Mouse (Mus musculus) lung, postnatal 10 days (tissue): ENCODE results near the gene Gm20708.
"Not testable (repeated sequence)": the region's sequence is repeated elsewhere in the genome, so short reads cannot be mapped to it uniquely, and the experiment has no call there.

ENCODE experiments used
- DNase-seq: peaks from one replicate; pipeline ENCODE4 v3.0.0; 2021

The Gm20708 gene

GRCm38 (mm10) chr11:117814704-117815366, 5.4 kb downstream of the Gm20708 start:
- no peak for DNase-seq

GRCm38 (mm10) chr11:117815850-117816249, 6.4 kb downstream of the Gm20708 start:
- DNase-seq: not testable (repeated sequence)

- no peak for DNase-seq
Observed at GRCm38 (mm10) chr11:117816389-117816996, 7.0 kb downstream of the Gm20708 start.

DNA sequence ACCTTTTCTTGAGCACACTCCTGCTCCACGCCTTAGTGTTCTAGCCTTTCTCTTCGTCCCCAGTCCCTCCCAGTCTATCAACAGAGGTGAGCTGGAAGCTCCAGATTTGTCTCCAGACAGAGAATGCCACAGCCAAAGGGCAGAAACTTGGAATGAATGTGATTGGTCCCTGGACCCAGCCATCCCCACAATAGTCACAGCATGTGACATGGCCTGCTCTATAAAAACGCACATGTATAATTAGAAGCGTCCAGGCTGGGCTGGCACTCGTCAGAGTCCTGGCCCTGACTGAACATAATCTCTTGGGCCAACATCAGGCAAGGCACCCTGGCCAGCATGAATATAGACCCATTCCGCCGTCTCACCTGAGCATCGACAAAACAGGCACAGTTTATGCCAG, 9.6 kb downstream of the Gm20708 start:
- DNase-seq: no peak

DNA sequence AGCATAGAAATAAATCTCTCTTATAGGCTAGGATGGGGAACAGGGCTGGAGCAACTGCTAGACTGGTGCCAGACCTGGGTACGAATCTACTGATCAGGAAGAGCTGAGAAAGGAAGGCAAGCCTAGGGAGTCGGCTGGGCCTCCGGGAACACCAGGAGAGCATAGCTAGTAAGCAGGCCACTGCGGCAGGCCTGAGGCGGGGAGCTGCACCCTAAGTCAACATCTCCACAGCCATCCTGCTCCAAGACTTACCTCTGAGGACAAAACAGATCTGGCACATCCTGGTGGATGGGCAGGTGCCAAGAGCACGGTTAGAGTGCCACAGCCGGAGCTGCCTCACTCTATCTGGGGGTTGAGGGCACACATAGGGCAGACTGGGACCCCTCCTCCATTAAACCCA, 10.7 kb downstream of the Gm20708 start:
- no peak for DNase-seq

DNA sequence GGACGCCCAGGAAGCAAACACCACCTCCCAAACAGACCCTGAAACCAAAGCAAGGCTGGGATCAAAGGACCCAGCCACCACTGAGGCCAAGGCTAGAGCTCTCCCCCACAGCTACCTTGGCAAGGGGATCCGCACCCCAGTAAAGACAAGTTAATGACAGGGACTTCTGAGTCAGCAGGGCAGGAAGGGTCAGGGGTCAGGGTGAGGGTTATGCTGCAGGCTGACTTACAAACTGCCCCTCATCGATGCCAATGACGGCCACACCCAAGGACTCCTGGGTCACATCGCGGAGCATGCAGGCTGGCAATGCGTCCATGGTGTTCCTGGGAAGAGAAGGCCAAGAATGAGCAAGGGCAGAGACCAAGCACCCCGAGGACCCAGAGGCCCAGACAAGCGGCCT, 12.4 kb downstream of the Gm20708 start:
- no peak for DNase-seq

DNA sequence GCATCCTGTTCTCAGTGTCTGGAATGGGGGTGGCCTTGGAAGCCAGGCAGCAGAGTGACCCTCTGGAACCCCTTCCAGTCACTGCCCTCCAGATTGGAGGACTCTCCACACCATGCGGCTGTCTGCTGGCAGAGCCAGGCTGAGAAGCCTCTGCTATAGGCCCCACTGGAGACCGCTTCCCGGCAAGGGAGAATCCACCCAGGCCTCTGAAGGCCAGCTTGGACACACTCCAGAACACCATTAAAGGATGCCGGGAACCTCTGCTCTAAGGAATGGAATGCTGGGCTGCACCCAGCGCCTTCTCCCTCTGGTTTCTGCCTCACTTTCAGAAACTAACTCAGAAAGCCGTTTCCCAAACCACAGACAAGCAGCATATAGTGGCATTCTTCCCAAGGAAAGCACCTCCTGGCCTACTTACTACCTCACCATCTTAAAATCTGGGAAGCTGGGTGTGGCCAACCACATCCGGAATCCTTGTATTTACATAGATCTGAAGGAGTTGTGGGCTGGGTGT, 13.3 kb downstream of the Gm20708 start:
- DNase-seq: peak; percentile 72

- DNase-seq: no peak
Observed at GRCm38 (mm10) chr11:117823411-117823810, 13.9 kb downstream of the Gm20708 start.

- peak; percentile 88 for DNase-seq
Observed at GRCm38 (mm10) chr11:117824060-117824969, 14.8 kb downstream of the Gm20708 start.

DNA sequence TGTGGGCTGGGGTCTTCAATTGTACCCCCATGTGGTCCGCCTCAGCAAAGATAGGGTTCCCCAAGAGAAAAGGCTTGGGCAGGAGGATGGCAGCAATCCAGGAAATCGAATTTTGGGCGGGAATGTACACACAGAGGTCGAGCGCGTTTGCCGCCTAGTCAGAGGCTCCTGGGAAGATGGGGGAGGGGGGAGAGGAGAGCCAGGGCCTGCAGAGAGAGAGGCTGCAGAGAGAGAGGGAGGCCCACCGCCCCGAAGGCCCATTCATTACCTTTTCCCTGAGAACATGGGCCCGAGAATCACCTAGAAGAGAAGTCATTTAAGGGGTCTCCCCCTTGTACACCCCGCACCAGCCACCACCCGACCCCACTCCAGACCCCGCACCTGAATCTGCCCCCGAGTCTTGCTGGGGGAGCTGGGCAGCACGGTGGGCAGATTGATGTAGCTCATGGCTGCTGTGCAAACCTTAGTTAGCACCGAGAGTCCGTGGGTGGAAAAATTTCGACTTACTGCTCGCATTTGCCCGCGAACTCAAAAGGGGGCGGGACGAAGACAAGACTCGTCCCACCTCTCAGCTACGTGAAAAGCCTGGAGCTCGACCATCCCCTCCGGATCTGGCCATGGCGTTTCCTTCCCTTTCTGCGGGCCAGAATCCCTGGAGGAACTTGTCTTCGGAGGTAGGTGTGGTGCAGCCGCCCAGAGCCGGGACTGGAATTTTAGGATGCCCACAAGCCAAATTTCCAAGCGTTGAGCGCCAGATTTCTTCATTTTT, 16.0 kb downstream of the Gm20708 start, which contains the start of the genes Afmid and Tk1:
Gene Afmid (plus strand): TSS at position 592 of the 769 bp plus-strand sequence.
Gene Tk1 (minus strand): TSS at position 760 of the 769 bp plus-strand sequence.
- DNase-seq: peak; percentile 87

GRCm38 (mm10) chr11:117826164-117826563, 16.7 kb downstream of the Gm20708 start:
- DNase-seq: no peak

DNA sequence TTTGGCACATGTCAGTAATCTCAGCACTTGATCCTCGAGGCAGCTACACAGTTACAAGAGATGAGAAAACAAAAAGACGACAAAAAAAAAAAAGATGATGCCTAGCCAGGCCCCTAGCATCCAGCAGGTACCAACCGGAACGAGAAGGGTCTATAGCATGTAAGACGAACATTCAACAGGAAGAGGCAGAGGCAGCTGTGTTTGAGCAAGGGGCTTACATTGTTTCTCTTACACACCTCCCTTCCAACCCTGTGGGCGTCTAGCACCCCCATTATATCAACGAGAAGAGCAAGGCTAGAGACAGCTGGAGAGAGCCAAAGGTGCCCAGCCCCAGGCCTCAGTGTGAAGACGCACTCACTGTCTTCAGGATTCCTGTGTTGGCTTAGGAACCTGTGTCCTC, 17.4 kb downstream of the Gm20708 start:
- no peak for DNase-seq

- DNase-seq: no peak
Observed at GRCm38 (mm10) chr11:117827386-117827785, 17.9 kb downstream of the Gm20708 start.

DNA sequence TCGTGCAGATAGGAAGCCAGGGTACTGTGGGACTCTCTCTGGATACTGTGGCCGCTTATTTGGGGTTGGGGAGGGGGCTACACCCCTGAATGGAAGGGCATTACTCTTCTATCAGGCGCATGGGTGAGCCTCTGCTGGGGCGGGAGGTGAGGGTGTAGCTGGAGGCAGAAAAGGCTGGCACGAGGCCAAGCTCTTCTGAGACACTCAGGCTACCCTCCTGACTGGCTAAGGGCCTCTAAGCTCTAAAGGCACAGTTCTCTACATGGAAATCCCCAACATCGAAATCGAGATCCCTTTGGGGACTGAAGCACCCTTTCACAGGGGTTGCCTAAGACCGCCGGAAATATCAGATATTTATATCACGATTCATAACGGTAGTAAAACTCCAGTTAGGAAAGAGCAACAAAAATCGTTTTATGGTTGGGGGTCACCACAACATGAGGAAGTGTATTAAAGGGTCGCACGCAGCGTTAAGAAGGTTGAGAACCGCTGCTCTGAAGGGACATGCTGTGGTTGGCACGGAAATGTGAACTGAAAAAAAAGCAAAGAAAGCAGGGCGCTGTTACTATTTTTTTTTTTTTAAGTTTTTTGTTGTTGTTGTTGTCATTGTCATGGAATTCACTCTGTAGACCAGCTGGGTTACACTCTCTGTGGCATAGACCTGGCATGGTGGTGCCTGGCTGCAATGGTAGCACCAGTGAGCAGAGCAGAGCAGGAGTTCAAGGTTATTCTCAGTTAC, 18.9 kb downstream of the Gm20708 start:
- peak; percentile 59 for DNase-seq

DNA sequence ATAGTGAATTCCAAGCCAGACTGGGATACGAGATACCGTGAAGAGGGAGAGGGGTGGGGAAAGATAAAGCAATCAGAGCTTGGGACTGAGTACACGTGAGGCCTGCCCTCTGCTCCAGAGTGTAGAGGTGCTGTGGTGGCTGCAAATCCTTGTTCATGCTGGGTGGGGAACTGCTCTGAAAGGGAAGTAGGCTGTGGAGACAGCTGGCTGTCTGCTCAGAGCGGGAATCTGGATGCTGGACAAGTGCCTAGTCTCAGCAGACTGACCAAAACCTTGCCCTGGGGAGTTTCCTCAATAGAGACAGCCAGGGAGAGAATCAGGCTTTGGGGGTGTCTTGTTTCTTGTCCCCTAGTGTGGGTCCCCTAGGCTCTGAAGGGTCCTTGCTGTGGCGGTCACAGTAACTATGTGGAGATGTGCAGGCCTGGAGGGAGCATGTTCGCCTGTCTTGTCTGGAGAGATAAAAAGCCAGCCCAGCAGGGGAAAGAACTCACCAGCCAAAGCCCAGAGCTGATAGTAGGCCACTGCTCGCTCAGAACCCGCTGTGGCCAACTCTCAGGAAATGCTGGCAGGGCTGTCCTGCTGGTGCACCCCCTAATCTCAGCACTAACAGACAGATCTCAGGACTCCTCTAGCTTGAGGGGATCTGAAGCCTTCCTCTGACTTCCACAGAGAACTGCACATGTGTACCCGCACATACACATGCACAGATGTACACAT, 19.6 kb downstream of the Gm20708 start:
- DNase-seq: peak; percentile 64

DNA sequence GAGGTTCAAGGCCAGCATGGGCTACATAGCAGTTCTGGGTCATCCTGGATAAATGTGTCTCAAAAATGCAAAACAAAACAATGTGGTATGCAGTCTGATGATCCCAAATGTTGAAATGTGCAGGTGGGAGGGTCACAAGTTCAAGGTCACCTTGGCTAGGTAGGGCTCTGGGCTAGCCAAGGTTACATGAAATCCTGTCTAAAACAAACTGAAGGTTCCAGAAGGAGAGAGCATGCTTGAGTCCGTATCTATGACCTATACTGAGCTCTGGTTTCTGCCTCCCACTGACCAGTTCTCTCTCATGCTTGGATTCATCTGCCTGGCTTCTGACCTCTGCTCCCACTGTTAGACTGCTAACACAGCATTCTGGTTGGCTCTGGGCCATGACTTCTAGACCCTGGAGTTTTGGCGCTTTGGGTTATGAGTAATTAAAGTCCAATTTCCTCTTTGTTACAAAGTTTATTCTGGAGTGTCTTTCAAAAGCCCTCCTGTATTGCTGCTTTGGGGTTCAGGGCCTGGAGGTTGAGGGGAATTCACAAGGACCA, 20.3 kb downstream of the Gm20708 start:
- DNase-seq: peak; percentile 70

- peak; percentile 56 for DNase-seq
Observed at GRCm38 (mm10) chr11:117830401-117830800, 20.9 kb downstream of the Gm20708 start.

DNA sequence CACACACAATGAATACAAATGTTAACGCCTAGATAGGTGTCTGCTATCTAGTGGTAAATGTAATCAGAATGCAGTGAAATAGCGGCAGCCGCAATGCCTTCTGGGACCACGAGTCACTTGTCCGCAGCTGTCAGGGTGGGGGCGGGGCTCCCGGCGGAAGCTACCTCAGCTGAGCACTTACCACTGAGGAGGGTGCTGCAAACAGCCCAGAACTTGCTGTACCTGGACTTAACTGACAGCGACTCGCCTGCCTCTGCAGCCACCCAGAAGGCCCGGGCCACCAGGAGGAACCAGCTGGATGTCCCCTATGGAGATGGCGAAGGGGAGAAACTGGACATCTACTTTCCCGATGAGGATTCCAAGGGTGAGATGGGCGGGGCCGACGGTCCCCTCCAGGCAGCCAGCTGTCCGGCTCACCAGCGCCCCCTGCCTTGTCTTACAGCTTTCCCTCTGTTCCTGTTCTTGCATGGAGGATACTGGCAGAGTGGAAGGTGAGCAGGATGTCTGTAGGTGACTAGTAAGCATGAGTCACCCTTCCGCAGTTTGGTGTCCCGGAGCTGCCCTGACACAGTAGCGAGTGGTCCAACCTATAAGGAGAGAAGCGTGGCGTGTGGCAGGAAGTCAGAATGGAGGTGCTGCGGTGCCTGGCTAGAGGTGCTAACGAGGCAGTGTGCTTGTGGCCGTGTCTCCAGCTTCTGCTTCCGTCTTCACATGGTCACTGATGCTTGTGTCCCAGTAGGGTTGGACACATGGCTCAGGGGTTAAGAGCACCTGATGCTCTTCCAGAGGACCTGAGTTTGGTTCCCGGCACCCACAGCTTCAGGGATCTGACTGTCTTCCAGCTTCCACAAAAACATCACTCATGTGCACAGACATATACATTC, 22.9 kb downstream of the Gm20708 start:
- DNase-seq: peak; percentile 87

GRCm38 (mm10) chr11:117833509-117833908, 24.0 kb downstream of the Gm20708 start:
- not testable (repeated sequence) for DNase-seq

DNA sequence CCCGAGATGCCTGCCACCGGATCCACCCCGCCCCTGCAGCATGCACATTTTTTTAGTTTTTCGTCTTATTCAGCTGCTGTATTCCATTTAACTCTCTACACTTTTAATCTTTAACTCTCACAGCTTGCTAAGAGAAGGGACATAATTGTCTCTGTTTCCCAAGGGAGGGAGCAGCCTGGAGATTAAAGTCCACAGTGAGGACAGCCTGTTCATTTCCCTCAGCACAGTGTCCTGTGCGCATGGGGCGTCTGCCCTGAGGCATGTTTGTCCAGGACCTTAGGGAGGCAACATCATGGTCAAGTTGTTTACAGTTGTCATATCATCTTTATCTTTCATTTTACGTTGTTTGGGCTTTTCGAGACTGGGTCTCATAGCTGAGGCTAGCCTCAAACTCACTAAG, 24.6 kb downstream of the Gm20708 start:
- no peak for DNase-seq
